Mouse (Mus musculus) Muller cell, postnatal 12 days (primary cell): ENCODE data around the gene Olfr983.

ENCODE experiments used
- DNase-seq: peaks from one replicate; pipeline ENCODE4 v3.0.0-alpha.2; 2015; ENCODE audit errors: inconsistent ontology term

Gene Olfr983

DNA sequence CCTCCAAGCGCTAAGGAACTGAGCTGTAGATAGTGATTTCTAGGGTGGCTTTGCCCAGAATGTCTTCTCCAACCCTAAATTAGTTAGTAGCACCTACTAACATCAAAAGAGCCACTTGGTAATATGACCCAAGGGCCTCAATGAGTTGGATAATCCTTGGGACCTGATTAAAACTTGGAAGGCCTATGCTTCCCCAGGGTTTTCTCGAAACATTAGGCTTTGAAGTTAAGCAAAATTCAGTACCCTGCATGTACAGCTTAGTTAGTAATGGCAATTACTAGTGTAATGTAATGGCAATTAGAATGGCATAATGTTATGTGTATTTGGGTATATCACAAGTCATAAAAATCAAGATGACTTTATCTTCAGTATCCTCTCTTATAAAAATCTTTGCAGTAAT is at the start of gene Olfr983:
Gene Olfr983 (minus strand): TSS at position 101 of the 400 bp plus-strand sequence.
- no peak for DNase-seq

DNA sequence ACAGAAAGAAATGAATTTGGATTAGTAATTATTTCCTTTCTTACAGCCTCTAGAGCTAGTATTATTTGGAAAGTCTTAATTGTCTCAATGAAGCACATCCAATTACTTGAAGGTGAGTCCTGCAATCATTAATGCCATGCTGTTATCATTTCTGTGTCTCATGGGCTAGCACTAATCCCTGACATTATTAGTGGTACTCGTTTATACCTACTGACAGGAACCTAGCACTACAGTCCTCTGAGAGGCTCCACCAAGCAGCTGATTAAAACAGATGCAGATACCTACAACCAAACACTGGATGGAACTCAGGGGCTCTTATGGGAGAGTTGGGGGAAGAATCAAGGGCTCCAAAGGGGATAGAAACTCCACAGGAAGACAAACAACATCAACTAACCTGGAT is 48.1 kb upstream of the Olfr983 start:
- no peak for DNase-seq

DNA sequence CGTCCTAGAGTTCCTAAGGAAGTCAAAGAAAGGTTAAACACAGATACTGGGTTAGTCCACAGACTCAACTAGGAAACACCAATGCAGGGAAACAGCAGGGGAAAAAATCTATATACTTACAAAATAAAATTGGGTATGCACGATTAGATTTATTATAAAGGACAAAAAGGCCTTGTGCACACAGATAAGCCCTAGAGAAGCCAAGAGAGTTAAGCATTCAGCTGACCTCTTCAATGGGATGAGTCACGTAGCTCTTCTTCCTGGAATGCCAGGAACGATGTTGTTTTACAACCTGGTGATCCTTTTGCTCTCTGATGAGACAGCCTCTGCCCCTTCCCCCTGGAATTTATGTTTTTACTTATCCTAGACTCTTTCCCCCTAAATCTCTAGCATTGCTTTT is 46.1 kb upstream of the Olfr983 start:
- DNase-seq, result no peak

DNA sequence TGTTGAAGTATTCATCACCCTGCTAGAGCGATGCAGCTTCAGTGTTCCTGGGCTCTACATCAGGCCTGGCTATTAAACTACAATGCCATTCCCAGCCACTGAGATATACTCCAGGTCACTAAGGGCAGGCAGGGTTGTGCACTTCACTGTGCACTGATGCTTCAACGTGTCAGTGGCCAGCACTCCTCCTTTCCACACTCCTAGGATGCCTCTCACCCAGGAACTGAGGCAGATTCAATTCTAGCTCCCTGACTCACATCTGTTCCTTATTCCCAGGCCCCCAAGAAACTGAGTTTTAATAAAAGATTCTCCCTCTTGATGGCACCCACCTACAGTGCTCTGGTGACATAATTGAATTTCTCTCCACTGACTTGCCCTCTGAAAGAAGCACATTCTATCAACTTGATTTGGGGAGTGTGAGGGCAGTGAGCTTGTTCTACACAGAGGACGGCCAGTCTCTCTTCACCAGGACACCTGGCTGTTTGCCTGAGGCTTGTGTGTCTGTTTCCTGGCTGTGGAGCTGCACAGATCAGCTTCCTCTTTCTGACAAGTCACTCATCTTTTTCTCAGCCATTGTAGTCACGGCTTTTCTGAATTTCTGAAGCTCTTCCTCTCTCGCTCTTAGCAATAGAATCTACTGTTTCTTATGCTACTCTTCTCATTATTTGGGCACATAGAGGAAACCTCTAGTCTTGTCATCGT is 43.7 kb upstream of the Olfr983 start:
- DNase-seq, result no peak

DNA sequence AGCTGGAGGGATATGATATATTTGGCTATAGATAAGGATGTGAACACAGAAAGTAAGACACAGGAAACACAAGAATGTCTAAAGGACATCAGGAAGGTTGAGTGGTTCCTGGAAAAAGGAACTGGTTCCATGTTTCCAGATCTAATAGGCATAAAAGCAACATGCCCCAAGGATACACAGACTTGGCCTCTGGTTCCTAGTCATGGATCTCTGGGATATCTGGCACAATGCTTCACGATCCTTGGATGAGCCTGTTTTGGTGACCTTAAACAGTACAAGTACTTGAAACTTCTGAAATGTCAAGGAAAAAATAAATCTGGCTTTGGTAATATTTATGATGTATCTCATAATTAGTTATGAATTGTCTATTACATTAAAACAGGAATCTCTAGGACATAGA is 37.2 kb upstream of the Olfr983 start:
- no peak for DNase-seq

DNA sequence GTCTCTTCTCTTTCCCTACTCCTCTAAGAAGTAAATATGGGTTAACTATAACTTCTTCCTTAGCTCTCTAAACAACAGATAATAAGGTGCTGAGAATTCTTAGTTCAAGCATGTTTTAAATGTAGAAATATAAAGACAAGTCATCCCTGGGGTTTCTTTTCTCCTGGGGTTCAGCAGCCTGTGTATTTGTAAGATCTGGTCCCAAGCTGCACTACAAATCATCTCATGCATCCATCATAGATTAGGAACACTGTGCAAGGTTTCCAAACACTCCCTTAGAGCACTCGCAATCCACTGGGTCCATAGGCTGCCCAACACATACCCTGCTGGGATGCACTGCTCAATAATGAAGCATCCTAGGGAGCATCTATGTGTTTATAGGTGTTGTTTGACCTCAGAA is 36.7 kb upstream of the Olfr983 start, which contains the start of gene Olfr985:
Gene Olfr985 (minus strand): TSS at position 101 of the 400 bp plus-strand sequence.
- DNase-seq, result no peak

DNA sequence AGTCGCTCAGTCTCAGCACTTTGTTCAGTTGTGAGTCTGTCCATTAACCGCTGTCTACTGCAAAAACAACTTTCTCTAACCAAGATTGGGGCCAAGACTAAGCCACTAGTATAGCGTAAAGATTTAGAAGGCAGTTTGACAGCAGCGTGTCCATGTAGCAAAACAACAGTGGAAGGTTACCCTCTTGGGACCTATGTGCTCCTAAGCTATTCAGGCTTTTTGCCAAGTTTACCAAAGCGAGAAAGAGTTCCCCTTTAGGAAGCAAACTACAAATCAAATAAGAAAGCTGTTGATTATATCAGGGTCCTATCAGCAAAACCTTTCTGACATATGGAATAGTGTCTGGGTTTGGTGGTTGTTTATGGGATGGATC is 23.9 kb upstream of the Olfr983 start:
- no peak for DNase-seq

DNA sequence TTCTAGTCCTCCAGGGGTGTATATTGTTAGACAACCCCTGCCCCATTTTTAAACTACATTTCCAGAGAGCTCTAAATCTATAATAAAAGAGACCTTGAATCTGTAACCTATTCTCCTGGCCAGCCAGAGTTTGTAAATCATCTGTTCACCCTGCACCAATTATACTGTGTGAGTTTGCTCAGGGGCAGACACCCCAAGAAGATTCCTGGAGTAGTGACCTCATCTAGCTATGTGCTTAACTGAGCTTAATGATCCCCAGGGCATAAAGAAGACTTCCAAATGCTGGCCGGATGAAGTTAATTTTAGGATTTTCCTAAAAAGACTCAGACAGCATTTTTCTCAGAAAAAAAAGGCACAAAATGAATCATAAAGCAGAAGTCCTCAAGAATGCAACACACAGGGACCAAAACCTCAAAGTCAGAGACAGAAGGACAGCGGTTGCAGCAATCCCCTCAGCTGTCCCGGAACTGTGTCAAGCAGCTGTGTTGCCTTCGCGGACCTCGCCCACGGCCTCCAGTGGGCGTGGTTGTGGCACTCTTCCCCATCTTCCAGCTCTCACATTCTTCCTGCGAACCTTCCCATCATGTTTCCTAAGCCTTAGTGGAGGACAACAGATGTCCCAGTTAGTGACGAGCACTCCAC is 23.4 kb upstream of the Olfr983 start:
- peak; percentile 59 for DNase-seq

DNA sequence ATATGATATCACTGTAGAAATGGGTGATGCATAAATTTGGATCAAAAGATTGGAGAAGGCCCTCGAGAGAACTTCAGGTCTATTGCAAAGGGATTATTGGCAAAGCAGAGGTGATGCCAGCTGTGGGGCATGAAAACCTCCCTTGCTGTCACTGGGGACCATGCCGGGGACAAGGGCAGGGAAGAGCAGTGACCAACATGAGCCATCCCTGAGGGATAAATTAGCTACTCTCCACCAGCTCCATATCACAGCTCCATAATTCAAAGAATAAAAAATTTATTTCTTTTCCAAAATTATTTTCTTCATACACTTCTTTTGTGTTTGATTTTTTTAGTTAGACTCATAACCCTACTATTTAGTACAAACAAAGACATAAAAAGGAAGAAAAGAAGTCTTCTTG is 20.7 kb upstream of the Olfr983 start, which contains the start of gene Olfr984:
Gene Olfr984 (minus strand): TSS at position 101 of the 400 bp plus-strand sequence.
- no peak for DNase-seq

DNA sequence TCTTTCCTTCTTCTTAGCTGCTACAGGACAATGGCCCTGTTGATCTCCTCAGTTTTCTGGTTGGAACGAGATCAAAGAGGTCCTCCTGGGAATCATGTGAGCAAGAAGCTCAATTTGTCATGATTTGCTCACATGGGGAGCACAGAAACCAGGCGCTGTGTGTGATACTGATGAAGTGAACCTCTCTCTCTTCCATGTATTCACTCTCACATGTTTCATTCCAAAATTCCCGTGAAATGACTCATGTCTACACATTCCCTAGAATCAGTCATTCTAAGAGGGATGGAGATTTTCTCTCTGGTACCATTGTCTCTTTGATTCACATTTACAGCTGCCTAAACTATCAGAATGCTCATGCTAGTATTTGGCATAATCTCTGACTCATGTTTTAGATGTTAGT is 1.4 kb upstream of the Olfr983 start:
- peak; percentile 88 for DNase-seq

DNA sequence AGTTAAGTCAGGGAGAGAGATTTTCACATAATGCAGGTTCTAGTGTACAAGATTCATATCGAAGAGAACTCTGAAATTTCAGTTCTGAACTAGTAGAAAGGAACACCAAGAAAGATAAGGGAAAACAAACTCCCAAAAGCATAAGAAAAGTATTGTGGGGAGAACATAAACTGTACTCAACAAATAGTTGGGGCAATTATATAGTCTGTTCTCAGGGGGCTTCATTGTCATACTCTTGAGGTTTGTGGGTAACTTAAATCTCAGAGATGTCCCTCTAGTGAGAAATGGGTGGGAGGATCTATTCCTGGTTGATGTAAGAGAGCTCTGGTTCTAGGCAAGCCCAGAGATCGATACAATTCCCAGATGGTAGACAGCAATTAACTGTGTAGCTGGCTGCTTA is 19.9 kb downstream of the Olfr983 start, which contains the start of gene Olfr982:
Gene Olfr982 (plus strand): TSS at position 301 of the 400 bp plus-strand sequence.
- DNase-seq, result no peak

DNA sequence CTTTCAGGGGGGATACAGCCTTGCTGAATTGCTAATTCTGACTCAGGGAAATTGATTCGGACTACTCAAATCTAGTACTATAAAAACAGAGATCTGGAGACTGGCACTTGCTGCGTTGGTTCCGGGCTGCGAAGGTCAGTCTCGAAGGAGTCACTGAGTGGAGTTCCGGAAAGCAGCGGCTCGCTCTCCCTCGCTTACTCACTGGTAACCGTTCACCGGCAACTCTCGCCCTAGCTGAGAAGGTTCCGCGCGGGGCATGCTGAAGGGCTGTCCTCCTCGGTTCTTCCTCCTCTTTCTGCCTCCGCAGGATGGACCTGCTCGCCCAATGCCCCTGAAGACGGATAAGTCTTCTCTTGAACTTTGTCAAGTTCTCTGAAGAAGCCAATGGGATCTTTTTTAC is 43.3 kb downstream of the Olfr983 start:
- no peak for DNase-seq
